Mouse (Mus musculus) stomach, postnatal 0 days (tissue): Measurements from ENCODE around the gene Ptcd3.

Experiments
- CTCF ChIP-seq: IDR thresholded peaks from 2 replicates; pipeline ENCODE4 v1.5.1; 2016; ENCODE audit warnings: antibody characterized with exemption, low read depth, mild to moderate bottlenecking, moderate library complexity
- EP300 ChIP-seq: optimal IDR thresholded peaks from 2 replicates; pipeline ENCODE3; 2016; ENCODE audit warnings: antibody characterized with exemption

- TF ChIP-seq CTCF (no peak), EP300 (no peak)
Measured at GRCm38 (mm10) chr6:71839815-71840214, 68.7 kb downstream of the Ptcd3 start.
